Mouse (Mus musculus) right cerebral cortex, postnatal 25 days (tissue): ENCODE results near the gene Nkain4.

Experiments used
- DNase-seq: peaks from one replicate; pipeline ENCODE4 v3.0.0; 2022

The Nkain4 gene

GRCm38 (mm10) chr2:180954061-180955047, at the start of gene Nkain4:
Nkain4 (minus strand) TSS chr2:180954699.
- DNase-seq: peak; percentile 60

DNA sequence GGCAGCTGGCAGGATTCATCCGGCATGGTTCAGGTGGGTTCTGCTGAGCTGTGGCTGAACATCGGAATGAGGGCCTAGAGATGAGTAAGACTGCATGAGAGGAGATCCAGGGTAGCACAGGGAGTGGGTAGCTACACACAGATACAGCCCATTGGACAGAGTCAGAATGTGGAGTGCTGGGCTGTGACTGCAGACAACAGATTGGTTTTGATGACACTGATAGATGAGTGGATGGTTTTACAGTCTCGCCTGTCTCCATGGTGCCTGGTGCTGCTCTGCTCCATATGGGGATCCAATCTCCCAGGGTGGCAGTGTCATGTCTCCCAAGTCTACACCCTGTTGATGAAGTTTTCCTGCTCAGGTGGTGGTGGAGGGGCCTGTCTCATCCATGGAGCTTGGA, 42.4 kb upstream of the Nkain4 start:
- DNase-seq: no peak

- peak; percentile 61 for DNase-seq
These were observed 41.9 kb upstream of the Nkain4 start for GRCm38 (mm10) chr2:180996436-180996835.

DNA sequence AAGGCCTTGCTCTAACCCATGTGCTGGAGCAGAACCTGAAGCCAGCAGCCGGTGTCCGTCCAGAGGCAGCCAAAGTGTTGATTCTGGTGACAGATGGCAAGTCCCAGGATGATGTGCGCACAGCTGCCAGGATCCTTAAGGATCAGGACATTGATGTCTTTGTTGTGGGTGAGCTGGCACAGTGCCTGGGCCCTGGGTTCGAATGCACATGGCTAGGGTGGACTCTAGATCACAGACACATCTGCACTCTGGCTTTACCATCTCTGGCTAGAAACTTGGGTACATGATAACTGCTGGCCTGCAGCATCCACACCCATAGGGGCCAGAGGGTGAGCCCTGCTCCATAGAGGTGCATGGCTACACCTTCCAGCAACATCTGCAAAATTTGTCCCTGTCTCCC, 41.0 kb upstream of the Nkain4 start:
- no peak for DNase-seq

DNA sequence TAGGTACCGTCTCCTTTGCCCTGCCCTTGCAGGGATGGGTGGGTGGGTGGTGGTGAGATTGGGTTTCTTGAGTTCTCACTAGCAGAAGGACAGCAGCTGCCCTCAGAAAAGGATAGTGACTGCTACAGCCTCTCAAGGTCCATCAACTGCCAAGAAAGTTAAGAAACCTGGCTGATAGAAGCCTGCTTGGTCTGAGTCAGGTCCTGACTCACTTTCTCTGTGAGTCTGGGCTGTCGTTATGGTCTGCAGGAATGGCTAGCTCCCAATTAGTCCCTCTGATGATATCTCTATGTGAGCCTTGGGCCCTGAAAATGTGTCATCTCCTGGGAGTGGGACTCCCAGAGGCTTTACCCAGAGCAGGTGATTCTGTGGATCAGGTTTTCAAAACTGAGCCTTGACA, 39.9 kb upstream of the Nkain4 start:
- DNase-seq: no peak

GRCm38 (mm10) chr2:180990347-180990746, 35.8 kb upstream of the Nkain4 start:
- no peak for DNase-seq

- DNase-seq: no peak
These were observed 34.4 kb upstream of the Nkain4 start for GRCm38 (mm10) chr2:180988948-180989347.

- no peak for DNase-seq
These were observed 33.9 kb upstream of the Nkain4 start for GRCm38 (mm10) chr2:180988347-180988913.

DNA sequence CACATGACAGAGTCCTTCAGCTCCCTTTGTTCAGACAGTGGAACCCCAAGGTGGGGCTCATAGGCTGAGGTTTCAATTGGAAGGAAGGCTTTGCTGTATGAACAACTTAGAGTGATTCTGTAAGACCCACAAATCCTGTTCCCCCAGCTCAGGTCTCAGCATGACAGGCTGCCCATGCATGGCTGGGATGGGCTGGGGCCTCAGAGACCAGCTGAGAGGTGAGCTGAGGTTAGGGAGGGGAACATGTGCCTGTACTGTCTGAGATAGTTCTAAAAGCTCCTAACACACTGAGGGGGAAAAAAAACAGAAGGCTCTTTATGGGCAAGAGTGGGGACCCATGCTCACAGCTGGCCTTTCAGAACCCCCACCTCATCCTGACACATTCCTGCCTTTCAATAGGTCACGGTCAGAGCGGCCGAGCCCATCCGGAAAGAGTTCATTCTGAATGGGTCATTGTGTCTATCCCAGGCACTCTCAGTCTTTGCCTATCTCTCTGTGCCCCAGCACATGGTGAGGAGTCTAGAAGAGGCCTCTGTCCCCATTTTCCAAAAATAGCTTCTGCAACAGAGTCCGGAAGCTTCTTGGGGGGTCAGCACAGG, 33.0 kb upstream of the Nkain4 start:
- no peak for DNase-seq

- no peak for DNase-seq
These were observed 32.5 kb upstream of the Nkain4 start for GRCm38 (mm10) chr2:180987001-180987400.

DNA sequence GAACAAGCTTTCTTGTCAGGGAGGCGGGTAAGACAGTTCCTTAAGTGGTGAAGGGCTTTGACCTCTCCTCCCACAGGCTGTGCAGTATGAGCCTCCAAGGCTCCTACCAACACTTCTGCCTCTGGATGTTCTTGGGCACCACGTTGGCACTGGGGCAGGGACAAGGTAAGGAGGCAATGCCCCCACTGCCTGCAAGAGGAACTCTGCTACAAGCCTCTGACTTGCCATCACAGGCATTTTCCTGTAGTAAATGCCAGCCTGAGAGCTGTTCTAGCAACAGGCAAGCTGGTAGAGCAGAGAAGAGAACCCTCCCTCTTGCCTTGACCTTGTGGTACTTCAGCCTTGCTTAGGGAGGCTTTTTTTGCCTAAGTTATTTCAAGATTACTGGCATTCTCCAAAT, 31.9 kb upstream of the Nkain4 start, which contains the start of gene Col20a1:
Gene Col20a1 (plus strand): TSS at position 87 of the 400 bp plus-strand sequence.
- DNase-seq: no peak

GRCm38 (mm10) chr2:180985635-180986034, 31.1 kb upstream of the Nkain4 start:
- no peak for DNase-seq

DNA sequence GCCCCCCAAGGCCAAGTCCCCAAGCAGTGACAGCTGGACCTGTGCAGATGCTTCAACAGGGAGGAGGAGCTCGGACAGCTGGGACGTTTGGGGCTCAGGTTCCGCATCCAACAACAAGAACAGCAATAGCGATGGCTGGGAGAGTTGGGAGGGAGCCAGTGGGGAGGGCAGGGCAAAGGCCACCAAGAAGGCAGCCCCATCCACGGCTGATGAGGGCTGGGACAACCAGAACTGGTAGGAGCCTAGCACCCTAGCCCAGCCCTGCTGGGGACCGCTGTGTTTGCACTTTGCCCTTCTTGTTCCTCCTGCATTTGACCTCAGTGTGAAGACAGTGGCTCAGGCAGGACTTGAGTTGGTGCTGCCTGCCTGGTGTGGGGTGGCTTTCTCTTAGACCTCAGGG, 26.6 kb upstream of the Nkain4 start:
- no peak for DNase-seq

DNA sequence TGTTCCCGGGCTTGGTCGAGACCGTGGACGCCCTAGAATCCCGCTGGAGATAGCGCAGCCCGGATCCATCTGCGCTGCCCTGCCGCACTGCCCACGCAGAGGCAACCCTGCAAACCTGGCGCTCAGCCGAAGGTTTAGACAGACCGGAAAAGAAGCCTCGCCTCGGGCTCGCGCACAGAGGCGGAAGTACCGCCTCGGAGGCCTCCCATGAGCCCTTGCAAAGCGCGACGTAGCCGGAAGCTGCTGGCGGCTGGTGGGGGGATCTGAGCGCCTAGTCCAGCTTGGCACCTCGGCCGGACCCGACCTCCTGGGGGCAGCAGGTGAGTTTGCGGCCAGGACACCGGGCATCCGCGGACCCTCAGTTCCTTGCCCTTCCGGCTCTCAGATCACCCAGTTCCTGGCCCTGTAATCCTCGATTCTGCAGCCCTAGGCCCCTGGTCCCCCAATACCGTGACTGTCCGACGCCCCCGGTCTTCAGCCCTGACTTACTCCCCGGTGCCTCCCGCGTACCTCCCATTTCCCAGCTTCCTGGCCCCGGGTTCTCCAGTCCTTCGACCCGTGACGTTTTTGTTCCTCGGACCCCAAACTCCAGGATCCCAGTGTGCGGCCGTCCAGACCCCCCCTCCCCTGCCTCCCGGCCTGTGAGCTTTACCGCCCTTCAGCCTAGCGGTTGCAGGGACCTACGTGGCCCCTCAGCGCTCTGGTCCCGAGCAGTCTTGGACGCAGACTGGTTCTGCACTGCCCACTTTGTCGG, 12.7 kb upstream of the Nkain4 start, which contains the start of gene Arfgap1:
Gene Arfgap1 (plus strand): TSS at position 216 of the 754 bp plus-strand sequence.
- peak; percentile 94 for DNase-seq

DNA sequence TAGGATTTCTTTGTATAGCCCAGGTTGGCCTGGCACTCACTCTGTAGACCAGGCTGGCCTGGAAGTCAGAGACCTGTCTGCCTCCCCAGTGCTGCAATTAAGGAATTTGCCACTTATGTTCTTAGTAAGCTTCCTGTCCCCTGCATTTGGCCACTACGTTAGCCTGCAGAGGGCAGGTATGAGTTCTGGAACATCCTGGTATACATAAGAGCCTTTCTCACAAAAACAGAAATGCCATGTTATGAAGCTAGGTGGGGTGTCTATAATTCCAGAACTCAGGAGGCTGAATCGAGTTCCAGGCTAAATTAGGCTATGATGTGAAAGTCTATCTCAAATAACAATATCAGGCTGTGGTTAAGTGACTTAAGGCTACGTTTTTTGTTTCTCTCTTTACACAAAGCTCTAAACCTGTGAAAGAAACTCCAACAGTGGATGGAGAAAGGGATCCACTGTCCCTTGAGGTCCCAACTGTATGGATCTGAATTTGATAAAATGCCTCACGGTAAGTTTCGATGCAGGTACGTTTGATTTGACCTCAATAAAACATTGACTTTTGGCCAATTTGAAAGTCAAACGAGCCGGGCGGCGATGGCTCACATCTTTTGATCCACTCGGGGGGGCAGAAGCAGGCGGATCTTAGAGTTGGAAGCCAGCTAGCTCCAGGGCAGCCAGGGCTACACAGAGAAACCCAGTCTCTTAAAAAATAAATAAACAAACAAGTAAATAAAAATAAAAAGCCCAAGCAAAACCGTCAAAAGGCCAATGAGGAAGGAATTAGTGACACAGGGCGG, 11.8 kb upstream of the Nkain4 start:
- DNase-seq: no peak

DNA sequence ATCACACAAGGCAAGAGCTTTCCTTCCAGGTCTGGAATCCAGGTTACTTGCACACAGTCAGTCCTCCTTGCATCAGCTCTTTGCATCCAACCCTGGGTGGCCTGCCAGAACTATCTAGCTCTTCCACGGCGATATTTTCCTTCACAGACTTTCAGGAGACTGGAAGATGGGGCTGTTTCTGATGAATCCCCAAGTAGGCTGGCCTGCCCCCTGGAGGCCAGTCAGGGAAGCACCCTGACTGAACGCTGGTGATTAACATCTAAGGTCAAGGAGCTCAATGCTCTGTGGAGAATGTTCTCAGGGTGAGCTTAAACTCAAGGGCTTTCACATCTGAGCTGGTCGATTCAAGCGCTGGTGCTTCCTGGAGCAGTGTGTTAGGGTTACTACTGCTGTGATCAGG, 9.5 kb upstream of the Nkain4 start:
- DNase-seq: peak; percentile 63

DNA sequence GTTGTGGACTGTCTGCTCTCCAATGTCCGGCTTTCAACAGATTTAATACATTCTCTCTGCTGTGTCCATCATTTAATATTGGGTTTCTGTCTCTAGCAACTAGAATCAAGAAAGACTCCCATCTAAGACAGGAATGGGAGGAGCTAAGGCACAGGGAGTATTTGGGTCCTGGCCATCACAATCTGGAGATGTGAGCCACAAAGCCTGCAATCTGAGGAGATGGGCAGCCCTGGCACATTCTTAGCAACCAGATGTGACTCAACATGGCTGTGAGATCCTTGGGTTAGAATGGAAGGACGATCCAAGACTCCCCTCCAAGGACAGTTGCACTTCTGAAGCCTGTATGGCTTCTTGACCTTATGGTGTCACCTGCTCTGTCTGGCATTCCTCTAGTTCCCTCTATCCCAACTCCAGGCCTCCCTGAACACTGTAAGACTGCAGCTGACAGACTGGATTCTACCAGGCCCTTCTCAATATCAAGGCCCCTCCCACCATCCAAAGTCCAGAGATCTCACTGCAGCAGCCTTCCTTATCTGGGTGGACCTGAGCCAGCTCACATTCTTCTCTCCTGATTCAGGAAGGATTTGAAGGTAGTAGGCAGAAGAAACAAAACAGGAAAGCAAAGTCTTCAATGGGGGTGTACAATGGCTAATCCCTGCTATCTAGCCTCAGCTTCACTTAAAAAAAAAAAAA, 8.3 kb upstream of the Nkain4 start:
- DNase-seq: no peak

GRCm38 (mm10) chr2:180960187-180960586, 5.7 kb upstream of the Nkain4 start:
- DNase-seq: no peak

- DNase-seq: no peak
These were observed 5.1 kb upstream of the Nkain4 start for GRCm38 (mm10) chr2:180959605-180960004.

- DNase-seq: no peak
These were observed 861 bp downstream of the Nkain4 start for GRCm38 (mm10) chr2:180953638-180954037.

- no peak for DNase-seq
These were observed 1.7 kb downstream of the Nkain4 start for GRCm38 (mm10) chr2:180952731-180953171.
